Comparison of ENCODE assay signal across 8 mouse cellular contexts in genomic region chr12:85486766-85487069, GRCm38 (mm10). TPM values are rescaled to one million over a fixed set of nuclear protein-coding genes. Genes with fewer than 3 reads are reported as not detected.
DNase-seq lines count a peak whose midpoint lies in the region; ATAC-seq lines count a peak whose summit lies in the region.

No protein-coding gene starts in this region.

- 2% methylated on average over 20 of the region's 20 CpGs for WGBS in heart, embryonic 10.5 days
- under 1% methylated on average over 20 of the region's 20 CpGs for WGBS in forebrain, embryonic 16.5 days
- WGBS in midbrain, embryonic 13.5 days = 2% methylated on average over 20 of the region's 20 CpGs

- no peak for ATAC-seq in forebrain, embryonic 16.5 days
- no peak for ATAC-seq in midbrain, embryonic 13.5 days
- no peak for ATAC-seq in activated CD4-positive, CD25-positive, alpha-beta regulatory T cell, adult 4 months
- ATAC-seq in erythroid progenitor cell, adult 5-6 weeks (replicated peaks; ENCODE audit: low FRiP score, poor library complexity, severe bottlenecking) = no peak

- peaks cover 27% of the 10 kb centered on the region; the same call in 1 of the 2 replicates for H3K4me1 ChIP-seq in heart, embryonic 10.5 days
- H3K4me1 ChIP-seq in forebrain, embryonic 16.5 days (replicated peaks; ENCODE audit: control insufficient read depth, insufficient read depth, low read length) = peaks cover 17% of the 10 kb centered on the region
- H3K4me1 ChIP-seq in midbrain, embryonic 13.5 days (replicated peaks) = peaks cover 20% of the 10 kb centered on the region

- peak overlapping the region; percentile 75 for H3K4me2 ChIP-seq in forebrain, embryonic 16.5 days (ENCODE audit: low read length)
- peak overlapping the region; percentile 74 for H3K4me2 ChIP-seq in midbrain, embryonic 13.5 days (replicated peaks)

- 0 out of 2 replicates have a peak, but pooled peaks cover 7% of the 10 kb centered on the region for H3K27me3 ChIP-seq in heart, embryonic 10.5 days (ENCODE audit: insufficient read depth, poor library complexity, severe bottlenecking)
- 0 out of 2 replicates have a peak, but pooled peaks cover 2% of the 10 kb centered on the region for H3K27me3 ChIP-seq in forebrain, embryonic 16.5 days (replicated peaks; ENCODE audit: control insufficient read depth, insufficient read depth, low read length)
- H3K27me3 ChIP-seq in midbrain, embryonic 13.5 days = peaks cover 12% of the 10 kb centered on the region; the same call in 1 of the 2 replicates

- peak overlapping the region; percentile 93 for H3K27ac ChIP-seq in heart, embryonic 10.5 days
- no peak overlapping the region for H3K27ac ChIP-seq in forebrain, embryonic 16.5 days (ENCODE audit: low read length)
- no peak overlapping the region for H3K27ac ChIP-seq in midbrain, embryonic 13.5 days

- H3K4me3 ChIP-seq in heart, embryonic 10.5 days = peak overlapping the region; percentile 70
- H3K4me3 ChIP-seq in forebrain, embryonic 16.5 days (replicated peaks; ENCODE audit: low read length) = peak overlapping the region; percentile 62
- peak overlapping the region; percentile 59 for H3K4me3 ChIP-seq in midbrain, embryonic 13.5 days (replicated peaks)

- no peak for DNase-seq in heart, embryonic 10.5 days (ENCODE audit: low spot score)
- DNase-seq in heart, postnatal 4 days = no peak
- peak; percentile 75 for DNase-seq in NIH3T3 (ENCODE audit: low read depth)
- peak; percentile 29 for DNase-seq in kidney, postnatal 14 days

- H3K9me3 ChIP-seq in heart, embryonic 10.5 days = no peaks in the 10 kb centered on the region
- H3K9me3 ChIP-seq in forebrain, embryonic 16.5 days (ENCODE audit: control insufficient read depth, low read length) = no peaks in the 10 kb centered on the region
- H3K9me3 ChIP-seq in midbrain, embryonic 13.5 days = no peaks in the 10 kb centered on the region

- no peaks in the 10 kb centered on the region for H3K36me3 ChIP-seq in heart, embryonic 10.5 days
- H3K36me3 ChIP-seq in forebrain, embryonic 16.5 days (ENCODE audit: control insufficient read depth, insufficient read depth) = no peaks in the 10 kb centered on the region
- no peaks in the 10 kb centered on the region for H3K36me3 ChIP-seq in midbrain, embryonic 13.5 days

- H3K9ac ChIP-seq in forebrain, embryonic 16.5 days (replicated peaks; ENCODE audit: low read depth, low read length) = peak overlapping the region; percentile 30; the same call in 1 of the 2 replicates
- peak overlapping the region; percentile 71; the same call in 1 of the 2 replicates for H3K9ac ChIP-seq in midbrain, embryonic 13.5 days (replicated peaks)

RNA-seq across cellular contexts. Expression of gene Fos, which starts 13.0 kb away (rescaled TPM):
- polyA plus RNA-seq in heart, embryonic 10.5 days (2016; fragmentation: Nextera tagmentation; extraction: Ambion mirVana) = 6.1 and 7.5 TPM in 2 replicates
- total RNA-seq in heart, postnatal 4 days (2021) = 1 to 10 TPM; 5.6 to 9.9 TPM
- 1.9 and 2.4 TPM in 2 replicates for polyA plus RNA-seq in forebrain, embryonic 16.5 days (2015; fragmentation: Nextera tagmentation; extraction: Ambion mirVana)
- 0.82 and 0.90 TPM in 2 replicates for polyA plus RNA-seq in midbrain, embryonic 13.5 days (2015; fragmentation: Nextera tagmentation; extraction: Ambion mirVana)
- polyA plus RNA-seq in activated CD4-positive, CD25-positive, alpha-beta regulatory T cell, adult 4 months (2017; shearing (Covaris generic)) = 1 to 10 TPM; 6.7 to 9.6 TPM
- 25.2 and 32.7 TPM in 2 replicates for total RNA-seq in erythroid progenitor cell, adult 5-6 weeks (2015; ENCODE audit: low replicate concordance)
- 14.2 and 21.3 TPM in 2 replicates for total RNA-seq in erythroid progenitor cell, adult 5-6 weeks (2017; ENCODE audit: low replicate concordance)

Comparison
In these comparisons a context has a peak if more than half of its experiments do, and no peak if none do; other contexts are left out.
1. DNase-seq: peak in NIH3T3 (single experiment) and kidney, postnatal 14 days (single experiment); none in heart, embryonic 10.5 days (single experiment) and heart, postnatal 4 days (single experiment).
2. Peak in every context shown above with its lines, with median percentiles within 50 percentile points of each other: H3K4me3 ChIP-seq.